Mouse (Mus musculus) E14TG2a.4 (cell line): ENCODE measurements at regions not wholly inside any gene's neighbourhood (a gene's known extent, or its start where the extent isn't known, plus 50 kb on each side); places are given as distances from the start of the nearest gene placed in this dataset.

ENCODE experiments used
- H3K27me3 ChIP-seq: 2 replicates; pipeline ENCODE4 v1.6.1; 2014; ENCODE audit warnings: low read length, control low read depth; ENCODE audit not compliant: insufficient read depth
- H3K36me3 ChIP-seq: 2 replicates; pipeline ENCODE4 v1.6.1; 2014; ENCODE audit warnings: low read length, control low read depth; ENCODE audit not compliant: insufficient read depth
- H3K4me1 ChIP-seq: replicated peaks from 2 replicates; pipeline ENCODE4 v1.6.1; 2014; ENCODE audit warnings: low read depth, low read length, control low read depth
- H3K4me3 ChIP-seq: replicated peaks from 2 replicates; pipeline ENCODE4 v1.5.1; 2014; ENCODE audit warnings: mild to moderate bottlenecking, low read length
- H3K9me3 ChIP-seq: 2 replicates; pipeline ENCODE4 v1.6.1; 2014; ENCODE audit warnings: low read length, control low read depth
- CTCF ChIP-seq: conservative IDR thresholded peaks from 2 replicates; pipeline ENCODE4 v1.5.1; 2014; ENCODE audit warnings: low read length
- NANOG ChIP-seq: IDR thresholded peaks from 2 replicates; pipeline ENCODE4 v1.6.1; 2014; ENCODE audit warnings: borderline replicate concordance, low read length, mixed read lengths
- POU5F1 ChIP-seq: IDR thresholded peaks from 2 replicates; pipeline ENCODE4 v1.6.1; 2014; ENCODE audit warnings: low read length, borderline replicate concordance

DNA sequence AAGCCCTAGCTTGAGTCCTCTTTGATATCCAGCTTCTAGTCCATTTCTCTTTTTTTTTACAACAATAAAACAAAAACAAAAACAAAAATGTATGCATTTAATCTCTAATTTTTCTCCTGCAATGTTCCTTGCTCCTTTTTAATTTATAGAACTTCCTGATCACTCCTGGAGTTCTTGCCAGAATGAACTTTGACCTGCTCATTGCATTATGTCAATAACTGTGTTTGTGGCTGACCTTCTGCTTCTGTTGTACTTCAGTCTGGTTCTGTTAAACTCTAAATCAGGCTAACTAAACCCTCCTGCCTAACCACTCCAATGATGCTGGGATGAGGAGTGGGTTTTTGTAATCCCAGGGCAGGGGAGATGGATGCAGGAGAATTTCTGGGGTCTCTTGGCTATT, 674.0 kb downstream of the Gsdmc2 start:
- Histone ChIP-seq H3K4me3 (no peak overlapping the region), H3K27me3 (no peaks in the 10 kb centered on the region), H3K4me1 (no peaks in the 10 kb centered on the region), H3K36me3 (no peaks in the 10 kb centered on the region), H3K9me3 (no peaks in the 10 kb centered on the region)
- no peak for TF ChIP-seq CTCF
- TF ChIP-seq POU5F1 = no peak
- no peak for TF ChIP-seq NANOG

DNA sequence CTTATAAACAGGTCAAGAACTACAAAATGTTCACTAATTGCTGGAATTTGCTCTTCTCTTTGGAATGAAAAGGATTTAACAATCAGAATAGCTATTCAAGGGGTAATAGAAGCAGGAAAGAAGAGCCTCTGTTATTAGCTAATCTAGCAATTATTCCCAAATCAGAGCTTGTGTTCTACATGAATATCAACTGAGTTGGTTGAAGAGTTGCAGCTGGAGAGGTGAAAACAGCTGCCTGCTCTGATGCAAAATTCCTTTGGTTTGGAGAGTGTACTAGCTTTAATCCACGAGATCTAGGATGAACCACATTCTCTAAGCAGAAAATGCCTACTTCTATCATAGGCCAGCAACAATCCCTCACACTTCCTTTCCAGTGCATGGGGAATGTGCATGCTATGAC, 674.8 kb downstream of the Gsdmc2 start:
- Histone ChIP-seq H3K36me3 (no peaks in the 10 kb centered on the region), H3K9me3 (no peaks in the 10 kb centered on the region)
- no peak for TF ChIP-seq NANOG

DNA sequence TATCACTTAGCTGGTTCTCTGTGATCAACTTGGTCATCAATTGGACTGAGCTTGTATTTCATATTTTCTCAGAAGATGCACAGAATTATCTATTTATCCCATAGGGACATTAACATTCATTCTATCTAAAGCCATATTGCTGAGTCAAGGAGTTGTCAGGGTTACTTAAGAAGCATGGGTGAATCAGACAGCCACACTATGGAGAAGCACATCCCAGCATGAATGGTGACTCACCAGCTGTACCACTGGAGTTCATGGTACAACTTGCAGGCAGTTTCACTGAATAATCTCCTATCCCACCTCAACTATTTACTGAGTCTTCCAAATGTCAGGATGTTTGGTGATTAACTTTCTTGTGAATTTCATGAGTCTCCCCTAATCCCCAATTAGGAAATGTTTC, 678.6 kb downstream of the Gsdmc2 start:
- Histone ChIP-seq H3K9me3 (no peaks in the 10 kb centered on the region), H3K36me3 (no peaks in the 10 kb centered on the region), H3K4me3 (no peak overlapping the region), H3K27me3 (no peaks in the 10 kb centered on the region), H3K4me1 (no peaks in the 10 kb centered on the region)
- TF ChIP-seq POU5F1 (no peak), NANOG (no peak), CTCF (no peak)

More for the DNA sequence above, 674.8 kb downstream of the Gsdmc2 start:
- Histone ChIP-seq H3K4me3 (no peak overlapping the region), H3K4me1 (no peaks in the 10 kb centered on the region), H3K27me3 (no peaks in the 10 kb centered on the region)

DNA sequence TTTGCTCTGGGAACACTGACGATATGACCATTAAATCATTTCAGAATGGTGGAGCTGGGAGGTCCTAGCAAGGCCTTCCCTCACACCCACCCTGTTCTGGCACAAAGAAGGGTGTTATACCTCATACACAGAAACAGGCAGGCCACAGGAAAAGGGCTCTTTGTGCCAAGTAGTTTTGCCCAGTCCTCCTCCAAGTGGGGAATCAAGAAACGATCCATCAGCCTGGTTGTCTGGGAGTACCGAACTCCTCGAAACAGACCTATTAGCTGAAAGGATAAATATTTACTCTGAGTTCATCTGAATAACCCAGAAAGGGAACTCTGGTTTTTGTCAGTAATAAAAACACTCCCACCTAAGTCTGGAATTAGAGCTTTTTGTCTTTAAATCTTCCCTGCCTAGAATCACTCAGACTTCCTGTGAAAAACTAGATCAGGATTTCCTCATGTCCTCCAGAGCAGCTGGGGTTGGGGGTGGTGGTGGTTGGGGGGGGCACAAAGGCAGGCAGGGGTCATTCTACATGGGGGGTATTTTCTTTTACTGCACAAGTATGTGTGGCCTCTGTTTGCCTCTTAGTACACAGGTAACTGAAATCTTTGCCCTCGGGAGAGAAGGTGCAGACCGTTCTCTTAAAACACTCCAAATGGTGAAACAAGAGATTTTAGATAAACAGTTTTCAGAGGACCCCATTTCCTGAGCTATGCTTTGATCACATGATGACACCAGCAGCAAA, 681.3 kb downstream of the Gsdmc2 start:
- no peak overlapping the region for H3K4me3 ChIP-seq

DNA sequence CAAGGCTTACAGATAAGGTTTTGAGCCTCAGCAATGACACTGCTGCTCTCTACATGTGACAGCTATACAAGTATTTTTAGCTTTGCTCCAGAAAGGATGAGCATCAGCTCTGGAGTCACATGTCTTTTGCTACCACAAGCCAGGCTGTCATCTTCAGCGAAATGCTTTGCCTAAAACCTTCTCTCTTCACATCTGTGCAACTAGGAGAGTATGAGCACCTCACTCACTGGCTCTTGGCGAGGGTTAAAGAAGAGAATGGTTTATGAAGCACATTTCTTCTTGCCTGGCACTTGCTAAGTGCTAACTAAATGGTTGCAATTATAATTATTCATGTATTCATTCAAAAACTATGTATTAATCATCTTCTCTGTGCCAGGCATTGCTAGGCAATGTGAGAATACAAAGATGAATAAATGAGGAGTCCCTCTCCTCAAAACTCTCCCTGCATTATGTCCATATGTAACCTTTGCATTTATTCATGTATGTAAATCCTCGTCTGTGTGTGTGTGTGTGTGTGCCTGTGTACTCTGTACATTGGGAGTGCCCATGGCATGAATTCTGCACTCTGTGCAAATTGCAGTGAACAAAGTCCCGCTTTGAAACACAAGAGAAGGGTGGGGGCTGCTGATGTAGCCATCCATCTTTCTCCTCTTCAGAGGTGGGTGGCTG, 682.0 kb downstream of the Gsdmc2 start:
- H3K36me3 ChIP-seq = no peaks in the 10 kb centered on the region
- no peaks in the 10 kb centered on the region for H3K27me3 ChIP-seq
- no peak overlapping the region for H3K4me3 ChIP-seq
- H3K4me1 ChIP-seq = no peaks in the 10 kb centered on the region
- no peaks in the 10 kb centered on the region for H3K9me3 ChIP-seq
- no peak for TF ChIP-seq POU5F1
- TF ChIP-seq NANOG = no peak
- no peak for TF ChIP-seq CTCF

More for the DNA sequence above, 681.3 kb downstream of the Gsdmc2 start:
- Histone ChIP-seq H3K4me1 (no peaks in the 10 kb centered on the region), H3K36me3 (no peaks in the 10 kb centered on the region), H3K9me3 (no peaks in the 10 kb centered on the region), H3K27me3 (no peaks in the 10 kb centered on the region)
- no peak for TF ChIP-seq POU5F1
- TF ChIP-seq NANOG = no peak
- TF ChIP-seq CTCF = no peak

DNA sequence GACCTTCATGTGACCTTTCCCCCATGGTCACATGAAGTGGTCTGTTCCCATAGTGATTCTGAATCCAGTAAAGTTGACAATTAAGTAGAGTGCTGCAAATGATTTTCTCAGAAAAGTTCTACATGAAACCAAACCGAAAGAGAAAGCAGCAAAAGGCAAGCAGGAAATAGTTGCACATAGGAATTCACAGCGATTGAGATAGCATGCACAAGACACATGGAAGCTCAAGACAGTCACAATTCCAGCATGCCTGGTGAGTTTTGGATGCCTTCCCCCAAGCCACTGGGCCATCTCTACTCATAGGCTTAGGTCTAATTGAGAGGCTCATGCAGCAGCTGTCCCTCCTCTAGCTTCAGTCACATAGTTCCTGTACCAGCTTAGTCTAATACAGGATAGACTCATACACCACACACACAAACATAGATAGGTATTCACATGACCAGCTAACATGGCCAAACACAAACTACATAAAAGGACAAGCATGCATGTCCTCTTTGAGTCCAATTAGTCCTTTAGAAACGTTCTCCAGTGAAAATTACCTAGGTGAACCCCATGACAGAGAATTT, 721.8 kb downstream of the Gsdmc2 start:
- H3K27me3 ChIP-seq = no peaks in the 10 kb centered on the region
- no peaks in the 10 kb centered on the region for H3K36me3 ChIP-seq
- H3K4me3 ChIP-seq = no peak overlapping the region
- H3K4me1 ChIP-seq = no peaks in the 10 kb centered on the region
- no peaks in the 10 kb centered on the region for H3K9me3 ChIP-seq
- TF ChIP-seq CTCF (no peak), POU5F1 (no peak), NANOG (no peak)

DNA sequence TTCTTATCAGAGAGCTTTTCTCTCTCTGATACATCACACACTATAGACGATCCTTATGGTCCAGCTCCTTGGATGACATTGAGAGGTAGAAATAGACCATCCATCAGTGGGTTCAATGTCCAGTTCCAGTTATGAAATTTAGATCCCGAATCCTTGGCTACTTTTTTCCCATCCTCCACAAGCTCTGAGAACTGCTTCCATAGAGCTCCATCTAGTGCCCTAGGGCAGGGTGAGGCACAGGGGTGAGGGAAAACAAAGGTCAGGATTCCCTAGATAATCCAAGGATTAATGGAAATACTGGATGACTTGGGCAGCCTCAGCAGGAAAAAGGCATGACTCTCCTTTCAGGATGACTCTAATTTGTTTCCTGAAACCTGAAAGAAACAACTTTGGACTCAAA, 732.1 kb downstream of the Gsdmc2 start:
- H3K9me3 ChIP-seq = peaks cover 7% of the 10 kb centered on the region; the same call in 1 of the 2 replicates
- no peaks in the 10 kb centered on the region for H3K4me1 ChIP-seq
- H3K36me3 ChIP-seq = no peaks in the 10 kb centered on the region
- TF ChIP-seq NANOG = no peak
- no peak for TF ChIP-seq POU5F1
- no peaks in the 10 kb centered on the region for H3K27me3 ChIP-seq
- H3K4me3 ChIP-seq = no peak overlapping the region

DNA sequence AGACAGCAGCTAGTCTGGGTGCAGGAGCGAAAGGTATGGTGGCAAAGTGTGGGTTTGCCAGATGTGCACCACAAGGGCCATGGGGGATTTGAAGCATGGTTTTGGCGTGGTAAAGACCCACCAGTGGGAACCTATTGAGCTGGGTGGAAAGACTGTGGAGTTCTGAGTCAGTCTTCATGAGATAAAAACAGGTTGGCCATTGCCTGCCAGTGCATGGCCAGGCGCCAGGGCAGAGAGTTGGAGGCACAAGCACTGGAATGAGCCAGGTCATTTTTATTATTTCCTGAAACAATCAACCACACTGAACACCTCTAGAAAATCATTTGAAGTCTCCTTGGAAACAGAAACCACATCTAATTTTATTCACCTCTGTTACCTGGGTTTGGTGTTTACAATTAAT, 744.9 kb downstream of the Gsdmc2 start:
- Histone ChIP-seq H3K4me3 (no peak overlapping the region), H3K9me3 (peaks cover 3% of the 10 kb centered on the region), H3K4me1 (no peaks in the 10 kb centered on the region), H3K27me3 (no peaks in the 10 kb centered on the region), H3K36me3 (no peaks in the 10 kb centered on the region)
- TF ChIP-seq CTCF (no peak), POU5F1 (no peak), NANOG (no peak)

DNA sequence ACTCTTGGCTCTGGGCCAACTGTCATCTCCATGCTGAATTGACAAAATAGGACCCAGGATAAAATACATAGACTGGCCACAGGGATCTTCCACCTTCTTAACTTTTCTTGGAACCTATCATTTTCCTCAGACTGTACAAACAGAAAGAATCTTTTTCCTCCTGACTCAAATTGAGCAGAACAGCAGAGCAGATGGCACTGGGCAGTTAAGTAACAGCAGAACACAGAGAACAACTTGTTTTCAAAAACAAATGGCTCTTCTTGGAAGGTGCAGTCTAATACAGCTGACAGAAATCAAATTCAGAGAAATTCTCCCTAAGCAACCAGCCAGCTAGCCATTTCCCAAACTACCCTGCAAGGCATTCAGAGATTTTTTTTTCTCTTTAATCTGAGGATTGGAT, 763.0 kb downstream of the Gsdmc2 start:
- Histone ChIP-seq H3K4me3 (no peak overlapping the region), H3K36me3 (no peaks in the 10 kb centered on the region), H3K9me3 (no peaks in the 10 kb centered on the region), H3K27me3 (no peaks in the 10 kb centered on the region), H3K4me1 (no peaks in the 10 kb centered on the region)
- TF ChIP-seq CTCF (no peak), NANOG (no peak), POU5F1 (no peak)
